29 mouse cellular contexts compared by ENCODE assay signal in the genomic region with DNA sequence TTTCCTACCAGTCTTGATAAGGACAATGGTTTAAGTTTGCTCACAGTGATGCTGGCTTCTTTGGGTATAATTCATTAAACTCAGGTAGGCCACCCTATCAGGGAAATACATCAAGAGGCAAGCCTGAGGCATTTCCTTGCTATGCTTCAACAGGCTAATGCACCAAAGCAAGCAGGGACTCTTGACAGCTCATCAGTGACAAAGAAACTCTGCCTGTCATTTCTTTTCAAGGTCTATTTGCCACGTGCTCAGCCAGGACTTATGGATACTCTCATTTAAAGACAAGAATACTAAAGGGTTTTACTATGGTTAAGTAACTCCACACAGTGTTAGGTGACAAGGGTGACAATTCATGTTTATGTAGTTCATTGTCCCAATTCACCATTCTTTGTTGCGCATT.
DNase-seq lines count a peak whose midpoint lies in the region; ATAC-seq and TF ChIP-seq lines count a peak whose summit lies in the region.
"Had no signal": no experiment of that assay in that cellular context is flagged by ENCODE, and none has a peak within 500 bp of the region (broad histone marks: within the 10 kb centered on the region; RNA-seq: fewer than 3 reads in every experiment).

No protein-coding gene starts in this region.

- 55% methylated on average over 2 of the region's 2 CpGs for WGBS in embryonic facial prominence, embryonic 11.5 days
- WGBS in embryonic facial prominence, embryonic 10.5 days: 61% methylated on average over 2 of the region's 2 CpGs
- WGBS in kidney, postnatal 0 days: 61% methylated on average over 2 of the region's 2 CpGs
- 59% methylated on average over 2 of the region's 2 CpGs for WGBS in kidney, embryonic 16.5 days
- 38% methylated on average over 2 of the region's 2 CpGs for WGBS in hindbrain, postnatal 0 days

- peak; percentile 22 for DNase-seq in embryonic facial prominence, embryonic 11.5 days (ENCODE audit: low spot score)
- DNase-seq in embryonic facial prominence, embryonic 10.5 days (ENCODE audit: low spot score): no peak
- DNase-seq in kidney, postnatal 0 days (ENCODE audit: low spot score): peak; percentile 10
- DNase-seq in 416B (ENCODE audit: low read depth) (peak; percentile 14), liver (no peak)
- DNase-seq in hindbrain, postnatal 0 days (ENCODE audit: low spot score): peak; percentile 11
- DNase-seq in left cerebral cortex, adult 9 months (ENCODE audit: low spot score in 2 of 2): no peak
- DNase-seq: adrenal gland, postnatal 14 days; cerebellum, adult 11-12 months; cerebellum, postnatal 10 days; gastrocnemius, postnatal 14 days; heart, adult 11 months; kidney, adult 8-10 months; kidney, postnatal 14 days; layer of hippocampus, adult 9-11 months; liver, postnatal 0 days; lung, postnatal 36 days; right cerebral cortex, postnatal 4 days; thymus, adult 2 months; thymus, postnatal 36 days had no signal

- no peaks in the 10 kb centered on the region for H3K4me1 ChIP-seq in embryonic facial prominence, embryonic 11.5 days (ENCODE audit: control insufficient read depth, insufficient read depth, low read length)
- no peaks in the 10 kb centered on the region for H3K4me1 ChIP-seq in embryonic facial prominence, embryonic 10.5 days
- H3K4me1 ChIP-seq in kidney, postnatal 0 days (replicated peaks; ENCODE audit: insufficient read depth, low read length): no peaks in the 10 kb centered on the region
- H3K4me1 ChIP-seq in kidney, embryonic 16.5 days (ENCODE audit: insufficient read depth, low read length): no peaks in the 10 kb centered on the region
- no peaks in the 10 kb centered on the region for H3K4me1 ChIP-seq in hindbrain, postnatal 0 days (ENCODE audit: insufficient read depth, low read length)
- H3K4me1 ChIP-seq: embryonic facial prominence, embryonic 15.5 days; forebrain, embryonic 13.5 days; heart, embryonic 10.5 days; heart, embryonic 15.5 days; limb, embryonic 12.5 days; liver, embryonic 12.5 days had no signal

- no peak overlapping the region for H3K9ac ChIP-seq in embryonic facial prominence, embryonic 11.5 days (replicated peaks; ENCODE audit: low read length)
- H3K9ac ChIP-seq in kidney, postnatal 0 days (ENCODE audit: low read depth, low read length): no peak overlapping the region
- H3K9ac ChIP-seq in kidney, embryonic 16.5 days (replicated peaks; ENCODE audit: low read length): no peak overlapping the region
- H3K9ac ChIP-seq in hindbrain, postnatal 0 days (replicated peaks; ENCODE audit: low read length): no peak overlapping the region
- H3K9ac ChIP-seq: embryonic facial prominence, embryonic 15.5 days; forebrain, embryonic 13.5 days; heart, embryonic 15.5 days; limb, embryonic 12.5 days; liver, embryonic 12.5 days; liver, postnatal 0 days had no signal

- no peak overlapping the region for H3K4me2 ChIP-seq in embryonic facial prominence, embryonic 11.5 days (ENCODE audit: low read depth, low read length)
- no peak overlapping the region for H3K4me2 ChIP-seq in kidney, postnatal 0 days (ENCODE audit: low read length)
- H3K4me2 ChIP-seq in kidney, embryonic 16.5 days (replicated peaks; ENCODE audit: low read depth, low read length): no peak overlapping the region
- no peak overlapping the region for H3K4me2 ChIP-seq in hindbrain, postnatal 0 days (ENCODE audit: low read depth, low read length)
- H3K4me2 ChIP-seq: embryonic facial prominence, embryonic 15.5 days; forebrain, embryonic 13.5 days; heart, embryonic 15.5 days; limb, embryonic 12.5 days; liver, embryonic 12.5 days had no signal

- no peak for ATAC-seq in embryonic facial prominence, embryonic 11.5 days (replicated peaks; ENCODE audit: insufficient number of reproducible peaks, low FRiP score, low TSS enrichment, low read depth)
- no peak for ATAC-seq in kidney, postnatal 0 days (replicated peaks; ENCODE audit: low FRiP score, low read depth)
- ATAC-seq in kidney, embryonic 16.5 days (ENCODE audit: low FRiP score, low TSS enrichment): no peak
- no peak for ATAC-seq in hindbrain, postnatal 0 days
- ATAC-seq: CD4-positive, CD25-positive, alpha-beta regulatory T cell, adult 4 months; forebrain, embryonic 13.5 days; intestine, embryonic 16.5 days; liver, embryonic 12.5 days; liver, postnatal 0 days had no signal

- no peak overlapping the region for H3K4me3 ChIP-seq in embryonic facial prominence, embryonic 11.5 days (ENCODE audit: low read depth, low read length)
- no peak overlapping the region for H3K4me3 ChIP-seq in embryonic facial prominence, embryonic 10.5 days
- no peak overlapping the region for H3K4me3 ChIP-seq in kidney, postnatal 0 days (replicated peaks; ENCODE audit: low read depth, low read length)
- H3K4me3 ChIP-seq in kidney, embryonic 16.5 days (ENCODE audit: low read length): no peak overlapping the region
- H3K4me3 ChIP-seq in hindbrain, postnatal 0 days (ENCODE audit: low read length): no peak overlapping the region
- H3K4me3 ChIP-seq: embryonic facial prominence, embryonic 15.5 days; forebrain, embryonic 13.5 days; heart, embryonic 10.5 days; heart, embryonic 15.5 days; limb, embryonic 12.5 days; liver, embryonic 12.5 days had no signal

- H3K27me3 ChIP-seq in embryonic facial prominence, embryonic 11.5 days (ENCODE audit: control insufficient read depth, insufficient read depth, low read length): no peaks in the 10 kb centered on the region
- no peaks in the 10 kb centered on the region for H3K27me3 ChIP-seq in embryonic facial prominence, embryonic 10.5 days (replicated peaks; ENCODE audit: low read depth, poor library complexity, severe bottlenecking)
- no peaks in the 10 kb centered on the region for H3K27me3 ChIP-seq in kidney, postnatal 0 days (ENCODE audit: insufficient read depth, low read length)
- no peaks in the 10 kb centered on the region for H3K27me3 ChIP-seq in kidney, embryonic 16.5 days (ENCODE audit: insufficient read depth, low read length)
- H3K27me3 ChIP-seq in hindbrain, postnatal 0 days (ENCODE audit: insufficient read depth, low read length): no peaks in the 10 kb centered on the region
- H3K27me3 ChIP-seq: embryonic facial prominence, embryonic 15.5 days; forebrain, embryonic 13.5 days; heart, embryonic 15.5 days; limb, embryonic 12.5 days; liver, embryonic 12.5 days had no signal

- no peaks in the 10 kb centered on the region for H3K36me3 ChIP-seq in embryonic facial prominence, embryonic 11.5 days (replicated peaks; ENCODE audit: control insufficient read depth, insufficient read depth, low read depth, low read length)
- H3K36me3 ChIP-seq in embryonic facial prominence, embryonic 10.5 days (replicated peaks): no peaks in the 10 kb centered on the region
- H3K36me3 ChIP-seq in kidney, postnatal 0 days (ENCODE audit: insufficient read depth, low read length): no peaks in the 10 kb centered on the region
- no peaks in the 10 kb centered on the region for H3K36me3 ChIP-seq in kidney, embryonic 16.5 days (ENCODE audit: insufficient read depth, low read length)
- H3K36me3 ChIP-seq in hindbrain, postnatal 0 days (ENCODE audit: insufficient read depth, low read length): no peaks in the 10 kb centered on the region
- H3K36me3 ChIP-seq: embryonic facial prominence, embryonic 15.5 days; heart, embryonic 10.5 days; heart, embryonic 15.5 days; limb, embryonic 12.5 days; liver, embryonic 12.5 days had no signal

- no peaks in the 10 kb centered on the region for H3K9me3 ChIP-seq in embryonic facial prominence, embryonic 11.5 days (replicated peaks; ENCODE audit: control insufficient read depth, low read length)
- no peaks in the 10 kb centered on the region for H3K9me3 ChIP-seq in embryonic facial prominence, embryonic 10.5 days
- H3K9me3 ChIP-seq in kidney, postnatal 0 days (replicated peaks; ENCODE audit: low read length): no peaks in the 10 kb centered on the region
- no peaks in the 10 kb centered on the region for H3K9me3 ChIP-seq in kidney, embryonic 16.5 days (ENCODE audit: low read length)
- H3K9me3 ChIP-seq in hindbrain, postnatal 0 days (ENCODE audit: low read length): no peaks in the 10 kb centered on the region
- H3K9me3 ChIP-seq: embryonic facial prominence, embryonic 15.5 days; forebrain, embryonic 13.5 days; heart, embryonic 10.5 days; heart, embryonic 15.5 days; limb, embryonic 12.5 days; liver, embryonic 12.5 days had no signal

- TF ChIP-seq CTCF in kidney, postnatal 0 days (IDR thresholded peaks at IDR 0.05; ENCODE audit: low read depth): no peak
- TF ChIP-seq CTCF in hindbrain, postnatal 0 days (IDR thresholded peaks at IDR 0.05; ENCODE audit: low read depth): no peak

- H3K27ac ChIP-seq in embryonic facial prominence, embryonic 11.5 days (replicated peaks; ENCODE audit: low read depth, low read length): no peak overlapping the region
- H3K27ac ChIP-seq in embryonic facial prominence, embryonic 10.5 days (replicated peaks): no peak overlapping the region
- no peak overlapping the region for H3K27ac ChIP-seq in kidney, postnatal 0 days
- H3K27ac ChIP-seq in kidney, embryonic 16.5 days (ENCODE audit: low read length): no peak overlapping the region
- H3K27ac ChIP-seq in hindbrain, postnatal 0 days: no peak overlapping the region
- H3K27ac ChIP-seq: embryonic facial prominence, embryonic 15.5 days; forebrain, embryonic 13.5 days; heart, embryonic 10.5 days; heart, embryonic 15.5 days; limb, embryonic 12.5 days; liver, embryonic 12.5 days had no signal

Comparison
In these comparisons a context has a peak if more than half of its experiments do, and no peak if none do; other contexts are left out.
1. DNase-seq: peak in embryonic facial prominence, embryonic 11.5 days (single experiment), kidney, postnatal 0 days (single experiment), 416B (single experiment) and hindbrain, postnatal 0 days (single experiment); none in embryonic facial prominence, embryonic 10.5 days (single experiment), left cerebral cortex, adult 9 months (0 of 2) and liver (single experiment).